Mouse (Mus musculus) kidney, postnatal 0 days (tissue): ENCODE data around the gene Lrrc45. TPM values are rescaled to one million over a fixed set of nuclear protein-coding genes. Genes with fewer than 3 reads are reported as not detected.
A peak's percentile ranks its signal among the peaks of the same experiment; 100 is the strongest.

Experiments
- ATAC-seq: fragments of 200-750 bp; cut with Nextera tagmentation; replicated peaks from 2 replicates; pipeline ENCODE4 v1.8.0; 2017; ENCODE audit warnings: low read depth, moderate number of reproducible peaks, moderate TSS enrichment, moderate library complexity; ENCODE audit not compliant: low FRiP score
- DNase-seq: peaks from one replicate; pipeline ENCODE4 v3.0.0-alpha.2; 2016; ENCODE audit warnings: low spot score
- H3K27ac ChIP-seq: fragments of 300-500 bp; sonication (generic); 2 replicates; pipeline ENCODE4 v1.5.1; 2014; ENCODE audit warnings: mild to moderate bottlenecking
- H3K27me3 ChIP-seq: fragments of 300-500 bp; sonication (generic); 2 replicates; pipeline ENCODE4 v1.6.1; 2014; ENCODE audit warnings: low read length, mixed read lengths; ENCODE audit not compliant: insufficient read depth
- H3K36me3 ChIP-seq: fragments of 300-500 bp; sonication (generic); 2 replicates; pipeline ENCODE4 v1.6.1; 2014; ENCODE audit warnings: low read length, mixed read lengths; ENCODE audit not compliant: insufficient read depth
- H3K4me1 ChIP-seq: fragments of 300-500 bp; sonication (generic); replicated peaks from 2 replicates; pipeline ENCODE4 v1.6.1; 2014; ENCODE audit warnings: antibody characterized with exemption, low read length, mixed read lengths; ENCODE audit not compliant: insufficient read depth
- H3K4me2 ChIP-seq: fragments of 300-500 bp; sonication (generic); 2 replicates; pipeline ENCODE4 v1.6.1; 2014; ENCODE audit warnings: mild to moderate bottlenecking, low read length, moderate library complexity, mixed read lengths
- H3K4me3 ChIP-seq: fragments of 300-500 bp; sonication (generic); replicated peaks from 2 replicates; pipeline ENCODE4 v1.5.1; 2014; ENCODE audit warnings: low read depth, low read length
- H3K9ac ChIP-seq: fragments of 300-500 bp; sonication (generic); 2 replicates; pipeline ENCODE4 v1.6.1; 2014; ENCODE audit warnings: low read depth, low read length
- H3K9me3 ChIP-seq: fragments of 300-500 bp; sonication (generic); replicated peaks from 2 replicates; pipeline ENCODE4 v1.6.1; 2016; ENCODE audit warnings: low read length, inconsistent platforms, mixed read lengths
- CTCF ChIP-seq: IDR thresholded peaks from 2 replicates; pipeline ENCODE4 v1.5.1; 2016; ENCODE audit warnings: antibody characterized with exemption, low read depth, mild to moderate bottlenecking, moderate library complexity
- WGBS: fragments of 180-500 bp; shearing (Covaris S2); extraction: QIAGEN DNeasy Blood & Tissue Kit; methylation state at CpG from one replicate; pipeline ENCODE4 v1.1.7; 2014; 5-methylcytosine and 5-hydroxymethylcytosine counted together
- polyA plus RNA-seq: library from polyadenylated mRNA; unstranded; fragments of >200 nt; fragmentation: Nextera tagmentation; extraction: Ambion mirVana; gene quantifications from 2 replicates; pipeline ENCODE4 v1.2.1, GENCODE M21; 2015

Lrrc45 gene
- polyA plus RNA-seq, 1 experiment from 2014 or later: 31.3 TPM

DNA sequence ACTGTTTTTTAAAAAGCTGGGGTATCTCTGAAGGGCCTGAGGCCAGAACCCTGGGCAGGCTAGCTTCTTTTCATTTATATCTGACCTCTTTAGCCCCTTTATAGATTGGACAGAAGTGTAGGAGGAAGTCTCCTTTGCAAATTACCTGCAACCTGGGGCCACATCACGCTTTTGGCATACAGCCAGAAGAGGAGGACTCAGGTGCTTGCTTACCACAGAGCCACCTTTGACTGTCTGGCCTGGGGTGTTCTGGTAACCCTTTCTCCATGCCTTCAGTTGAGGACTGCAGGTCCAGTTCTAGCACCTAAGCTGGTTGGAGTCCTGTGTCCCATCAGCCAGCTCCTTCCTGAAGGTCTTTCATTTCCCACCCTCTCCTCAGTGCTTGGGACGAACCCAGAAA lies 4.2 kb upstream of the Lrrc45 start:
- Histone ChIP-seq H3K4me3 (no peak overlapping the region), H3K9ac (no peak overlapping the region), H3K9me3 (no peaks in the 10 kb centered on the region), H3K27me3 (no peaks in the 10 kb centered on the region), H3K4me2 (no peak overlapping the region), H3K4me1 (peaks cover 19% of the 10 kb centered on the region), H3K36me3 (0 out of 2 replicates have a peak, but pooled peaks cover 10% of the 10 kb centered on the region), H3K27ac (no peak overlapping the region)
- ATAC-seq (no peak), DNase-seq (no peak)
- 80% methylated on average over 2 of the region's 2 CpGs for WGBS
- no peak for TF ChIP-seq CTCF

DNA sequence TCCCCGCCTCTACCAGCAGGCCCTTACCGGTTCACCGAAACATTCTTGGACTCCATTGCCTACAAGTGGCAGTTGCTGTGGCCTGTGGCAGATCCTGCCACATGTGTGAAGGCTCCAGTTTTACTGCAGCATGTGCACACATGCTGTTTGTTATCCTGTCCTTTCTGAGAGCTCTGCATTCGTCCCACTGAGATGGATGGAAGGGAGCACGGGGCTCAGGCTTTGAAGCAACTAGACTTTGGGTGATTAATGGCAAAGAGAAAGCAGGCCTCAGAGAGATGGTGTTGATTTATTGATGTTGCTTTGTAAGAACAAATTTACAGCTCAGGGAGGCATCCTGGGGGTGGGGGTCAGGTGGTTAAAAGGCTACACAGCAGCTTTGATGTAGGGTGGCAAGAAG lies 3.1 kb upstream of the Lrrc45 start:
- DNase-seq (peak; percentile 52), ATAC-seq (no peak)
- TF ChIP-seq CTCF: no peak
- Histone ChIP-seq H3K9me3 (no peaks in the 10 kb centered on the region), H3K27ac (no peak overlapping the region), H3K27me3 (no peaks in the 10 kb centered on the region), H3K4me2 (no peak overlapping the region), H3K36me3 (0 out of 2 replicates have a peak, but pooled peaks cover 7% of the 10 kb centered on the region), H3K4me1 (peaks cover 22% of the 10 kb centered on the region), H3K4me3 (no peak overlapping the region), H3K9ac (no peak overlapping the region)
- 38% methylated on average over 5 of the region's 5 CpGs for WGBS

DNA sequence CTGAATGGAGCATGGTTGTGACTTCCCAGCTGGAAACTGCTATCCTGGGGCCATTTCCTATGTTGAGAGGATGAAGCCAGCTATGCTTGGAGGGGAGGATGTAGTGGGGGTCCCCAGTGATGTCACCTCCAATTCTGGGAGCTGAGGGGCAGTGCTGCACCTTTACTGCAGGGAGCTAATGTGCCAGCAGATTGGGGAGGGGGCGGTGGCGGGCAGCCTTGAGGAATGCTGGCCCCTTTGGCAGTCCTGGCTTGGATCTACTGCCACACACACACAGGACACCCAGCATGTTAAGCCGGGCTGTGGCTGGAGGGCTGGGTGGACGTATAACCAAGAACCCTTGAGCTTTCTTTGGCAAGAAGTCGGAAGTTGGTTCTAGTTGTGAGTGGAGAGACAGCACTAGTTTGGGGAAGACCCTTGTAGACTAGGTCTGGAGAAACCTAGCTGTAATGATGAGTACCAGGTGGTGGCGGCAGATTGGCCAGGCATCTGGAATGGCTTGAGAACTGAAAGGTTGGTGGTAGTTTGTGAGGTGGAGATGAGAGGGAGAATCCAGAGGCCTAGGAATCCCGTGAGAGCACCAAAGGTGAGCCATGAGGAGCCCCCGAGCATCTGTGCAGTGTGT lies 1.6 kb upstream of the Lrrc45 start:
- no peaks in the 10 kb centered on the region for H3K27me3 ChIP-seq
- no peak overlapping the region for H3K27ac ChIP-seq
- no peak for DNase-seq
- 0 out of 2 replicates have a peak overlapping the region, but pooled peaks have one; percentile 70 for H3K9ac ChIP-seq
- H3K4me3 ChIP-seq: no peak overlapping the region
- H3K9me3 ChIP-seq: no peaks in the 10 kb centered on the region
- WGBS: 60% methylated on average over 8 of the region's 8 CpGs
- no peak for ATAC-seq
- H3K36me3 ChIP-seq: 0 out of 2 replicates have a peak, but pooled peaks cover 9% of the 10 kb centered on the region
- TF ChIP-seq CTCF: no peak
- H3K4me1 ChIP-seq: peaks cover 16% of the 10 kb centered on the region
- H3K4me2 ChIP-seq: peak overlapping the region; percentile 75

DNA sequence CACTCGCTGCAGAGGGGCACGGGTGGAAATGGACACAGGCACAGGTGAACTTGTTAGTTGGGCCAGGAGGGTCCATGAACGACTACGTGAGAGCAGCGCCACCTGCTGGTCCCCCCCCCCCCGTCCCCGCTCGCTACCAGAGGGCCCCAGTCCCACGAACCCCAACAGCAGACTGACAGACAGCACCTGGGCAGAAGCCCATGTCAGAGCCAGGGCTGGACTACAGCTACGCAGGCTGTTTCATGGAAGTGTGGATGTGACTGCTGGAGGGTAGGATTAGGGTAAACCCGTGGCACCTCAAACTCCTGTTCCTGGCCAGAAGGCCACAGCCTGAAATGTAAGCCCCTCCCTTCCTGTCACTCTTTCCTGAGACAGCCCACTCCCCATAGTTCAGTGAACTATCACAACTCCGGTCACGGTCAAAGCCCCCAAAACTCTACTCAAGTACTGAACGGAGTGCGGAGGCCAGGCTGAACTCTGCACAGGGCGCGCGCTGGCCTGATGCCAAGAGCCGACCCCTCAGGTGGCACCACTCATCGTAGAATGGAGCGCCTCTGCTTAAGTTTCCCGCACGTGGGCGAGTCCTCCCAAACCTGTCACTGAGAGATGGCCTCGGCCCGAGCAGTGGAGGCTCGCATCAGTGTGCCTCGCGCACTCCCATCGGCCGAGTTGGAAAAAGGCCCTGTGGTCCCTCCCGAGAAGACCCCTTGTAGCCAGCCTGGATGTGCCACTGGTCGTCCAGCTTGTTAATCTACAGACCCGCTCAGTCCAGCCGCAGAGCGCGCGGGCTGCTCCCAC lies 755 bp upstream of the Lrrc45 start:
- Histone ChIP-seq H3K27ac (peak overlapping the region; percentile 73), H3K9ac (peak overlapping the region; percentile 70), H3K27me3 (no peaks in the 10 kb centered on the region), H3K36me3 (0 out of 2 replicates have a peak, but pooled peaks cover 13% of the 10 kb centered on the region), H3K4me2 (peak overlapping the region; percentile 75), H3K9me3 (no peaks in the 10 kb centered on the region), H3K4me1 (peaks cover 15% of the 10 kb centered on the region; the same call in 1 of the 2 replicates), H3K4me3 (peak overlapping the region; percentile 61)
- peak; percentile 80 for TF ChIP-seq CTCF
- WGBS: under 1% methylated on average over 37 of the region's 38 CpGs
- DNase-seq (peak; percentile 66), ATAC-seq (peak; percentile 31)

DNA sequence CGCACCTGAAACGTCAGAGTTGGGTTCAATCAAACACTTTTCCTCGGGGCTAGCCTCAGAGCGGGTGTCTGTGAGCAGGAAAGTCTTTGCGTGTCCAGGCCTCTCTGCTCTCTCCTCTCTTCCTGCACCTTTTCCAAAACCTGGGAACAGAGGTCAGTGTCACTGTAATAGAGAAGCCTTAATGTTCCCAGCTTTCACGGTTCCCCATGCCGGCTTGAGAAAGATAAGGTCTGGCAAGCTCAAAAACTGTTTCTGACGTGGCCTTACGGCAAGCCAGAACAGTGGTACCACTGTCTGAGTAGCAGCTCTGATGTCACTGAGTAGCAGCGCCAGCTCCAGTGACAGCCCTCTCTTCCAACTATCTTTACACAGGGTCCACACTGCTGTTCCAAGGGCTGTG lies 821 bp downstream of the Lrrc45 start:
- WGBS: 38% methylated on average over 10 of the region's 10 CpGs
- Histone ChIP-seq H3K4me2 (peak overlapping the region; percentile 75), H3K9ac (peak overlapping the region; percentile 55), H3K4me3 (peak overlapping the region; percentile 61), H3K27ac (no peak overlapping the region), H3K9me3 (no peaks in the 10 kb centered on the region), H3K4me1 (peaks cover 15% of the 10 kb centered on the region; the same call in 1 of the 2 replicates), H3K27me3 (no peaks in the 10 kb centered on the region), H3K36me3 (0 out of 2 replicates have a peak, but pooled peaks cover 15% of the 10 kb centered on the region)
- ATAC-seq (no peak), DNase-seq (no peak)
- no peak for TF ChIP-seq CTCF

DNA sequence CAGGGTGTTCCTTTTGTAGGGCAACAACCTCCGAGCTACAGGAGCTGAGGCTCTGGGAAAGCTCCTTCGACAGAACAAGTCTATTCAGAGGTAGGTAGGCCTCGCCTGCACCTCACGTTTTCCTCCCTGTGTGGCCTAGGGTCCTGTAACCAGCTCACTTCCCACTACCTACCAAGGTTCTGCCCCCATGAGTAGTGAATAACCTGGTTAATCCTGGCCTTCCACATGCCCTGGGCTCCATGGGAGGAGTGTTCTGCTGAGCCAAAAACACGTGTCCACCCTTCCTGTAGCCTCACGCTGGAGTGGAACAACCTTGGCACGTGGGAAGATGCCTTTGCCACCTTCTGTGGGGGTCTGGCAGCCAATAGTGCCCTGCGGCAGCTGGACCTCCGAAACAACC lies 1.4 kb downstream of the Lrrc45 start:
- Histone ChIP-seq H3K9me3 (no peaks in the 10 kb centered on the region), H3K27ac (no peak overlapping the region), H3K9ac (no peak overlapping the region), H3K4me3 (no peak overlapping the region), H3K4me2 (no peak overlapping the region; the same call in 1 of the 2 replicates), H3K4me1 (peaks cover 15% of the 10 kb centered on the region; the same call in 1 of the 2 replicates), H3K36me3 (0 out of 2 replicates have a peak, but pooled peaks cover 13% of the 10 kb centered on the region), H3K27me3 (no peaks in the 10 kb centered on the region)
- TF ChIP-seq CTCF: no peak
- DNase-seq (no peak), ATAC-seq (no peak)
- 87% methylated on average over 9 of the region's 9 CpGs for WGBS
